Mouse (Mus musculus) neutrophil, adult 5-6 weeks (primary cell): ENCODE measurements around the gene Antxrl. TPM values are rescaled to one million over a fixed set of nuclear protein-coding genes. Genes with fewer than 3 reads are reported as not detected.

Experiments
- ATAC-seq: fragments of 151-379, 151-347 bp; 2 replicates; pipeline ENCODE4 v1.8.0; 2017; ENCODE audit warnings: mild to moderate bottlenecking, moderate TSS enrichment; ENCODE audit not compliant: insufficient number of reproducible peaks, poor library complexity, low FRiP score, severe bottlenecking; ENCODE audit errors: extremely low read depth
- total RNA-seq: library from RNA; stranded (forward); fragments of 200-1000 nt; gene quantifications from 2 replicates; pipeline ENCODE4 v1.2.3, GENCODE M21; 2017

The Antxrl gene
- total RNA-seq, result not detected in 2 replicates

- ATAC-seq, result no peak
These were observed at the start of gene Antxrl for GRCm38 (mm10) chr14:34052516-34052915. TSS of gene Antxrl (plus strand) at chr14:34052707.

DNA sequence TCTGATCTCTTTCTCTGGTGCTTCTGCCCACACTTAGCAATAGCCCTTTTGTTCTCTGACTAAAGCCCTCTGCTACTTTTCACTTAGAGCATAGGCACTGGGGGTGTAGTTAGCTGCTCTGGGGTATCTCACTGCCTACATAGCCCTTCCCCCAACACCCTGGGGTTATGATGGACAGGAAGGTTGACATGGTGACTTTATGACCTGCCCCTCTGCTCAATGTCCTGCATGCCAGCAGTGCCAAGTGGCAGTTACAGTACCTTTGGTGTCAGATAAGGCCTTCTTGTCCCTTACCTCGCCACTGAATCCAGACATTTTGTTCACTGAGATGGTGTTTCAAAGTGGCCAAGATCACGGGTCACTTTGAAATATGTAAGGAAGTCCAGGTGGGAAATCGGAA lies 37.4 kb upstream of the Antxrl start, which contains the start of gene Gm30083:
Gm30083 (minus strand) TSS at position 120 of the 400 bp plus-strand sequence.
- no peak for ATAC-seq

DNA sequence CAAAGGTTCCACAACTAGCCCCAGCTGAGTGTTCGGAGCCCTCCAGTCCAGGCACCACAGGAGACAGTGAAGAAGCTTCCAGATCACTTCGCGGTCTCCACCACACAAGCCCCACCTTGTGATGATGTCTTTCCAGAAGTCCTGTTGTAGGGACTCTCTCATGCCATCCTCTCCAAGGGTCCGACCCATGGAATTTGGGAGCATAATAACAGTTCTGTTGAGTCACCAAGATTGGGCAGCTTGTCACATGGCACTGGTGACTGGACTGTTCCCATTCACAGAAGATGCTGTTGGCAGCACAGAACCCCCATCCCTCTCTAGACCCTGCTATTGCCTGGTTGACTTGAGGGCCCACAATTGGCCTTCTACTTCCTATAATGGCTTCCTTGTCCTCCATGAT lies 36.1 kb upstream of the Antxrl start, which contains the start of gene Gm5460:
Gm5460 (plus strand) TSS at position 378 of the 400 bp plus-strand sequence.
- ATAC-seq, result no peak

- ATAC-seq, result no peak
These were observed 35.6 kb upstream of the Antxrl start for GRCm38 (mm10) chr14:34016938-34017337.

DNA sequence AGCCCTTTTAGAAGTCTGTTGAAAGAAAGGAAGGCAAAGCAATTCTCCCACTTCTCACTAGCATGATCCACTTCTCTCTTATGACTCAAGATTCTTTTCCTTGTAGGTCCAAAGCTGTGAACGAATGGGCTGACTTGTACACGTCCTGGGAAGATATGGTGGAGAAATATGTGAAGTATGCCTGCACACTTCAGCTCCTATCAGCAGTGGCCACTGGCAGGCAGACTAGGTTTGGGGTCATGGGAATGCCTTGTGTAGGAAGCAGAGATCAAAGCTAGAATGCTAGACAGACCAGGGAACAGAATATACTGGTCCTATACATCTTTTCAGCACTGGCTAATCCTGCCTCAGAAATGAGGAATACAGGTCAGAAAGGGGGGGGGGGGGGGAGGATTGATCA lies 25.8 kb upstream of the Antxrl start:
- ATAC-seq, result no peak

GRCm38 (mm10) chr14:34033841-34034610 lies 18.5 kb upstream of the Antxrl start:
- ATAC-seq, result no peak

GRCm38 (mm10) chr14:34041241-34041640 lies 11.3 kb upstream of the Antxrl start:
- ATAC-seq, result no peak

- ATAC-seq, result no peak
These were observed 9.2 kb upstream of the Antxrl start for GRCm38 (mm10) chr14:34043341-34043740.

DNA sequence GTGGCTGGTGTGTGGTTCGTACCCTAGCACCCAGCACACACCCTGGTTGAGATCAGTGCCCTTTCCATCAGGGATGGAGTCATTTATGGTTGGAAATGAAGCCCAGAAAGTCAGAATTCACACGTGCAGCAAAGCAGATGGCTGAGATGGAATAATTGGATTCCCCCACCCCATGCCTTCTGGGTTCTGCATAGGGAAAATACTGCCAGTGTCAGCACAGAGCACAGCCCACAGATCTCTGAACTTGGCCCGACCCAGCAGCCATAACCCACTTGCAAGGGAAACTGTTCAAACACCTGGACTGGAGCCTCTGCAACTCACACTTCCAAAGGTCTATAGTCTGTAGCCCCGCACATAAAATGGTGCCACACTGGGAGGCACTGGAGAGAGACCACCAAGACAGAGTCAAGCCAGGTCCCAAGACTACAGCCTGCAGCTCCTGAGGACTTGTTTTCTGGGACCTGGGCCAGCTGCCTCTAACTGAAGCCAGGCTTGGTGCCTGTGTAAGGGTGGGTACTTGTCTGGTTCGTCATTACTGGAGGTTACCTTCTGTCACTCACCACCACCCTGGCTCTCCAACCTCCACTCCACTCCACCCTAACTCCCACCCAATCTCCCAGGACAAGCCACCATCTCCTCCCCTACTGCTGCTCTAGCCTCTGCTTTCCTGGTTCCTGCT lies 2.3 kb upstream of the Antxrl start:
- no peak for ATAC-seq

- ATAC-seq, result no peak
These were observed 19.2 kb downstream of the Antxrl start for GRCm38 (mm10) chr14:34071665-34072064.

DNA sequence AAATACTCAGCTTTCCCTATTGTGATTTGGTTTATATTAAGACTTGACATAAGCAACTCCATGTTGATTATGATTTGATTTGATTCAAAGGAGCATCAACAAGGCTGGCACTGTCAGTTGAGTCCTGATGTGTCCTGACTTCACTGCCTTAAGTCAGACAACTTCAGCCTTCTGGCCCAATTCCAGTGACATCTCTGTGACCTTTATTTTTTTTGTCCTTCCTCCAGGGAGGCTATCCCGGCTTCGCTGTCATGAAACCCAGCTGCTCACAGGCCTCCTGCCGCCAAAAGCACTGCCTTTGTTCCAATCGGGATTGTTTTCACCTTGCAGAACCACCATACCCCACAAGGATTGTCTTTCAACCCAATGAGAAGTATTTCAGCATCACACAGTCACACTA lies 22.8 kb downstream of the Antxrl start:
- ATAC-seq, result no peak

DNA sequence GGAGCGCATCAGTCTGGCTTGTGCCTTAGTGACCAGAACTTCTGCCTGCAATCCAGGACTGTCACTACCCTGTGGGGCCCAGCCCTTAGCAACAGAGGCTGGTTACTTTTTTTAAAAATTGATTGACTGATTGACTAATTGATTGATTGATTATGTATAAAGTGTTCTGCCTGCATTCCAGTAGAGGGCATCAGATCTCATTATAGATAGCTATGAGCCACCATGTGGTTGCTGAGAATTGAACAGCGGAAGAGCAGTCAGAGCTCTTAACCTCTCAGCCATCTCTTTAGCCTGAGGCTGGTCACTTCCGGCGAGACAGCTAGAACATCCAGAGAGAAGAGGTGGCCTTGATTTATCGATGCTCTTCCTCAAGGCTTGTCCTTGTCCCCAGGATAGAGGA lies 24.7 kb downstream of the Antxrl start:
- ATAC-seq, result no peak

DNA sequence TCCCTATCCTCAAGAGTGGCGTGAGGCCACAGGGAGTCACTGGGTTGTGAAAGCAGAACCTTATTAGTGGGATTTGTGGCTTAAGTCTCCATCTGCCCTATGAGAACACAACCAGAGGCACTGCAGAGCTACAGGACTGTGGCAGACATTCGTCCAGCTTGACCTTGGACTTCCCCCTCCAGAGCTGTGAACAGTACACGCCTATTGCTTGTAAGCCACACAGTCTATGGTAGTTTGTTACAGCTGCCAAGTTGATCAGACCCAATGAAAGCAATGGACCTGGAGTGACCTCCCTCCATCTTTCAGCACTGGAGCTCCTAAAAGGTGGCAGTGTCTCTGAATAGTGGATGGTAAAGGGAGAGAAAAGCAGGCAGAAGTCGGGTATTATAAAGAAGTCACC lies 25.8 kb downstream of the Antxrl start:
- no peak for ATAC-seq

DNA sequence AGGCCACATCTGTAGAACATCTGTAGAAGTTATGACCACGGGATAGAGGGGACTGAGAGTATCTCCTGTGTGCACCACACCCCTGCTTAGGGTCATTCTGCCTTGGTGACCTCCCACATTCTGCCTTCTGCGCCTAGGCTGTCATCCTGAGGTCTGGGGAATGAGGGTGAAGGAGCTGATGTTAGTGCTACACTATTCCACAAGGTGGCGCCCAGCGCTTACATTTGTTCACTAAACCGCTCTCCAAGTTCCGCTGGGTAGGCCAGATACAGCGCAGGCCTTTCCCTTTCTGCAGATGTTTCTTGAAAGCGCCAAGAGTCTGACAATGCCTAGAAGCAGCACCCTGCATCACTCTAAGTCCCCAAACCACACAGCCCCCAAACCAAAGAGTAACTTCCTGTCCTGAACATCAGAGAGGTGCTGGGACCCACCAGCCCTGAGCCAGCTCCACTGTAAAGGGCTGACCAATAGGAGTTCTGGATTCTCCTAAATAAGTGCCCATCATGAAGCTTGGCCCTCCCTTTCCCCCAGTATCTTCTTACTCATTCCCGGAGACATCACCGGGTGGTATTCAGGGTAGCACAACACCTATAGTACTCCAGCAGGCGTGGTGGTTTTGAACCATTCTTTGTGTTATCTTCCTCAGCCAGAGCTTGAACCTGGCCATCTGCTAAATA lies 28.0 kb downstream of the Antxrl start:
- no peak for ATAC-seq

- no peak for ATAC-seq
These were observed 33.2 kb downstream of the Antxrl start, which contains the start of gene Anxa8 for GRCm38 (mm10) chr14:34085731-34086130. TSS of gene Anxa8 (plus strand) at chr14:34085981.

DNA sequence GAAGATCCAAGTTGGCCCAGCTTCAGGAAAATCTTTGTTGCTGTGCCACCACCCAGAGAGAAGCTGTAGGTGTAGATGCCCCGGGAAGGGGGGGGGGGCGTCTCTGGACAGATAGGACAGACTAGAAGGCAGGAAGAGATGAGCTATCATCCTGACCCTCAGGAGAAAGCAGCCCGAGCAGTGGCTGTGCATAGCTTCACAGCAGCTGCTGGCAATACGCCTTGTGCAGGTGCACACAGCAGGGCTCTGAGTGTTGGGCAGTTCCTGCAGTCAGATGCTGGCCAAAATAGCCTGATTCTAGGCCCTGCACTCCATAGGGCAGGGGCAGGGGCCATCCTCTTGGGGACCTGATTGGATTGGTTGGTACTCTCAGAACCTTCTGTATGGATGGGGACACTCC lies 34.3 kb downstream of the Antxrl start:
- ATAC-seq, result no peak

- no peak for ATAC-seq
These were observed 35.4 kb downstream of the Antxrl start for GRCm38 (mm10) chr14:34087856-34088398.

- ATAC-seq, result no peak
These were observed 37.3 kb downstream of the Antxrl start for GRCm38 (mm10) chr14:34089796-34090195.

- ATAC-seq, result no peak
These were observed 39.0 kb downstream of the Antxrl start for GRCm38 (mm10) chr14:34091475-34091874.
